Mouse (Mus musculus) neural tube, embryonic 14.5 days (tissue): Measurements from ENCODE around the gene Plxna4. TPM values are rescaled to one million over a fixed set of nuclear protein-coding genes. Genes with fewer than 3 reads are reported as not detected.
A peak's percentile ranks its signal among the peaks of the same experiment; 100 is the strongest.

Experiments used
- ATAC-seq: fragments of 200-750 bp; cut with Nextera tagmentation; 2 replicates; pipeline ENCODE4 v1.8.0; 2017; ENCODE audit warnings: low read depth, mild to moderate bottlenecking, moderate TSS enrichment, moderate library complexity
- H3K27ac ChIP-seq: fragments of 300-500 bp; sonication (generic); 2 replicates; pipeline ENCODE4 v1.5.1; 2014; ENCODE audit warnings: low read depth, mild to moderate bottlenecking, control low read depth, low read length, moderate library complexity, mixed read lengths
- H3K27me3 ChIP-seq: fragments of 300-500 bp; sonication (generic); 2 replicates; pipeline ENCODE4 v1.6.1; 2014; ENCODE audit warnings: low read length; ENCODE audit not compliant: control insufficient read depth, insufficient read depth
- H3K36me3 ChIP-seq: fragments of 300-500 bp; sonication (generic); 2 replicates; pipeline ENCODE4 v1.6.1; 2014; ENCODE audit warnings: low read length, mixed read lengths; ENCODE audit not compliant: control insufficient read depth, insufficient read depth
- H3K4me1 ChIP-seq: fragments of 300-500 bp; sonication (generic); 2 replicates; pipeline ENCODE4 v1.6.1; 2014; ENCODE audit warnings: low read length; ENCODE audit not compliant: control insufficient read depth, insufficient read depth
- H3K4me2 ChIP-seq: fragments of 300-500 bp; sonication (generic); 2 replicates; pipeline ENCODE4 v1.6.1; 2014; ENCODE audit warnings: mild to moderate bottlenecking, low read depth, low read length, control low read depth
- H3K4me3 ChIP-seq: fragments of 300-500 bp; sonication (generic); 2 replicates; pipeline ENCODE4 v1.5.1; 2014; ENCODE audit warnings: low read depth, low read length, control low read depth, mixed read lengths
- H3K9ac ChIP-seq: fragments of 300-500 bp; sonication (generic); replicated peaks from 2 replicates; pipeline ENCODE4 v1.6.1; 2014; ENCODE audit warnings: low read depth, mild to moderate bottlenecking, control low read depth, low read length, mixed read lengths
- H3K9me3 ChIP-seq: fragments of 300-500 bp; sonication (generic); 2 replicates; pipeline ENCODE4 v1.6.1; 2016; ENCODE audit warnings: low read length; ENCODE audit not compliant: control insufficient read depth
- WGBS: fragments of 180-500 bp; shearing (Covaris S2); extraction: QIAGEN DNeasy Blood & Tissue Kit; methylation state at CpG from one replicate; pipeline ENCODE4 v1.1.7; 2014; 5-methylcytosine and 5-hydroxymethylcytosine counted together
- polyA plus RNA-seq: library from polyadenylated mRNA; unstranded; fragments of >200 nt; fragmentation: Nextera tagmentation; extraction: Ambion mirVana; gene quantifications from 2 replicates; pipeline ENCODE4 v1.2.1, GENCODE M21; 2014

The Plxna4 gene
- polyA plus RNA-seq, 1 experiment from 2014 or later, result 25.1 TPM

- ATAC-seq, result peak; percentile 70
- H3K27me3 ChIP-seq, result no peaks in the 10 kb centered on the region
- H3K27ac ChIP-seq, result no peak overlapping the region
- peaks cover 3% of the 10 kb centered on the region; the same call in 1 of the 2 replicates for H3K4me1 ChIP-seq
- WGBS, result 44% methylated on average over 4 of the region's 4 CpGs
- no peaks in the 10 kb centered on the region for H3K9me3 ChIP-seq
- H3K4me2 ChIP-seq, result no peak overlapping the region
- H3K36me3 ChIP-seq, result peaks cover 11% of the 10 kb centered on the region
- H3K4me3 ChIP-seq, result no peak overlapping the region
- H3K9ac ChIP-seq, result no peak overlapping the region
Observed at GRCm38 (mm10) chr6:32153170-32153569, 434.8 kb downstream of the Plxna4 start.

- 92% methylated on average over 4 of the region's 4 CpGs for WGBS
- no peak for ATAC-seq
- H3K4me3 ChIP-seq, result no peak overlapping the region
- peaks cover 3% of the 10 kb centered on the region; the same call in 1 of the 2 replicates for H3K4me1 ChIP-seq
- H3K4me2 ChIP-seq, result no peak overlapping the region
- no peaks in the 10 kb centered on the region for H3K27me3 ChIP-seq
- H3K36me3 ChIP-seq, result 0 out of 2 replicates have a peak, but pooled peaks cover 7% of the 10 kb centered on the region
- H3K27ac ChIP-seq, result no peak overlapping the region
- H3K9me3 ChIP-seq, result no peaks in the 10 kb centered on the region
- H3K9ac ChIP-seq, result no peak overlapping the region
Observed at GRCm38 (mm10) chr6:32150836-32151235, 437.2 kb downstream of the Plxna4 start.

DNA sequence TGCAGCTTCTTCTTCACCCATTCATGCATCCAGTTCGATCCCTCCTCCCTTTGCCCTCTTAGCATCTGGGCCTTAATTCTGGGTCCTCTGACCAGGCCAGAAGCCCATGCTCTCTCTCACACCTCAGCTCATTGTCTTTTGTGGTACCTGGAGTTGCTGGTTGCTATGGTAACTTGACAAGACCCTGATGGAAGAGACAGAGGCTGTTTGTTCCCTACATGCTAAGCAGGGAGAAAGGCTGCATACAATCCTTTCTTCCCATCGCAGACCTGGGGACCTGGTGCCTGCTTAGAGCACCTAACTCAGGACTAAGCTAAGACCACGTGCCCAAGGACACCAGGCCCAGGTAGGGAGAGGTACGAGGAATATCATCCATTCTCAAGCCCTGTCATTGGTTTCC lies 443.2 kb downstream of the Plxna4 start:
- H3K27ac ChIP-seq, result no peak overlapping the region
- no peak overlapping the region for H3K4me2 ChIP-seq
- H3K4me1 ChIP-seq, result no peaks in the 10 kb centered on the region
- H3K27me3 ChIP-seq, result no peaks in the 10 kb centered on the region
- H3K9ac ChIP-seq, result no peak overlapping the region
- 81% methylated on average over 4 of the region's 4 CpGs for WGBS
- H3K9me3 ChIP-seq, result no peaks in the 10 kb centered on the region
- 0 out of 2 replicates have a peak, but pooled peaks cover 7% of the 10 kb centered on the region for H3K36me3 ChIP-seq
- ATAC-seq, result no peak
- H3K4me3 ChIP-seq, result no peak overlapping the region

- H3K4me2 ChIP-seq, result no peak overlapping the region
- ATAC-seq, result no peak
- H3K36me3 ChIP-seq, result no peaks in the 10 kb centered on the region
- H3K27me3 ChIP-seq, result no peaks in the 10 kb centered on the region
- no peaks in the 10 kb centered on the region for H3K4me1 ChIP-seq
- no peaks in the 10 kb centered on the region for H3K9me3 ChIP-seq
- H3K9ac ChIP-seq, result no peak overlapping the region
- 82% methylated on average over 3 of the region's 3 CpGs for WGBS
- no peak overlapping the region for H3K27ac ChIP-seq
- H3K4me3 ChIP-seq, result no peak overlapping the region
Observed at GRCm38 (mm10) chr6:32139537-32139936, 448.5 kb downstream of the Plxna4 start.

- H3K4me3 ChIP-seq, result no peak overlapping the region
- H3K4me1 ChIP-seq, result no peaks in the 10 kb centered on the region
- no peak overlapping the region for H3K4me2 ChIP-seq
- H3K27ac ChIP-seq, result no peak overlapping the region
- no peaks in the 10 kb centered on the region for H3K9me3 ChIP-seq
- H3K36me3 ChIP-seq, result no peaks in the 10 kb centered on the region
- WGBS, result 68% methylated on average over 6 of the region's 6 CpGs
- no peak for ATAC-seq
- 0 out of 2 replicates have a peak overlapping the region, but pooled peaks have one; percentile 13 for H3K9ac ChIP-seq
- H3K27me3 ChIP-seq, result no peaks in the 10 kb centered on the region
Observed at GRCm38 (mm10) chr6:32126914-32127313, 461.1 kb downstream of the Plxna4 start.

GRCm38 (mm10) chr6:32122584-32123265 lies 465.3 kb downstream of the Plxna4 start:
- Histone ChIP-seq H3K36me3 (no peaks in the 10 kb centered on the region), H3K9ac (no peak overlapping the region), H3K27ac (no peak overlapping the region), H3K4me1 (no peaks in the 10 kb centered on the region), H3K27me3 (no peaks in the 10 kb centered on the region), H3K4me2 (no peak overlapping the region), H3K9me3 (no peaks in the 10 kb centered on the region), H3K4me3 (no peak overlapping the region)
- ATAC-seq, result no peak
- WGBS, result 85% methylated on average over 4 of the region's 4 CpGs

DNA sequence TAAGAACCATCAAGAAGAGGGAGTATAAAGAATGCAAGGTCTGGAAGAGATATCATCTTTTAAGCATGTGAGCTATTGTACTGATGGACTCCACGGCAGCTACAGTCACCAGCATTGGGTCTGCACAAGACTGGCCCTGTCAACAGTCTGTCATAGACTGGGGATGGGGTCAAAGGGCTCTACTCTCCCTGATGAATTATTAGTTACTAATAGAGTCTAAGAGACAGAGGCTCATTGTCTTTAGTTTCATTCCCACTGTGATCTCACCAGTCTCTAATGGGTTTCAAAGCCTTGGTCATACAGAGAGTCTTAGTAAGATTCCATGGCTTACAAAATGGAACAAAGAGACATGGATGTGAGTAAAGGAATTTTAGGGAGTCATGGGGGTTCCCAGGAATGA lies 467.1 kb downstream of the Plxna4 start:
- H3K4me2 ChIP-seq, result no peak overlapping the region
- H3K4me1 ChIP-seq, result no peaks in the 10 kb centered on the region
- H3K4me3 ChIP-seq, result no peak overlapping the region
- H3K9ac ChIP-seq, result no peak overlapping the region
- H3K27ac ChIP-seq, result no peak overlapping the region
- ATAC-seq, result no peak
- H3K27me3 ChIP-seq, result no peaks in the 10 kb centered on the region
- H3K9me3 ChIP-seq, result no peaks in the 10 kb centered on the region
- no peaks in the 10 kb centered on the region for H3K36me3 ChIP-seq
- WGBS, result 58% methylated on average over 1 of the region's 1 CpGs

DNA sequence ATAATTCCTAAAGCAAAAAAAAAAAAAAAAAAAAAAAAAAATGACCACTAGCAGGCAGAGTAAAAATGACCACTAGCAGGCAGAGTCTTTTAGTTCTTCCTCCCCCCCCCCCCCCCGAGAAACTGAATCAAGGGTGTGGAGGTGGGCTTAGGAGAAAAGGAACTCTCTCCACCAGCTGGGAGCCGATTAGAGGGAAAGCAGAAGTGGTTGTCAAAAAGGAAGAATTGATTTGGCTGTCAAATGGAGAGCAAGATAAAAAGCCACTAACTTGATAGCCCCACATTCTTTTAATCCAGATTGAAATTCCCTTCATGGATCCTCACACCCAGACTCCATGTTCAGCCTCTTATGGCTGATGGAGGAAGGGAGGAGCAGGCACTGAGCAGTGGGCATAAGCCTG lies 478.8 kb downstream of the Plxna4 start:
- Histone ChIP-seq H3K27ac (no peak overlapping the region), H3K36me3 (no peaks in the 10 kb centered on the region), H3K9ac (no peak overlapping the region), H3K4me2 (no peak overlapping the region), H3K4me3 (no peak overlapping the region), H3K27me3 (no peaks in the 10 kb centered on the region), H3K9me3 (no peaks in the 10 kb centered on the region), H3K4me1 (no peaks in the 10 kb centered on the region)
- no peak for ATAC-seq
- WGBS, result 68% methylated on average over 2 of the region's 2 CpGs

DNA sequence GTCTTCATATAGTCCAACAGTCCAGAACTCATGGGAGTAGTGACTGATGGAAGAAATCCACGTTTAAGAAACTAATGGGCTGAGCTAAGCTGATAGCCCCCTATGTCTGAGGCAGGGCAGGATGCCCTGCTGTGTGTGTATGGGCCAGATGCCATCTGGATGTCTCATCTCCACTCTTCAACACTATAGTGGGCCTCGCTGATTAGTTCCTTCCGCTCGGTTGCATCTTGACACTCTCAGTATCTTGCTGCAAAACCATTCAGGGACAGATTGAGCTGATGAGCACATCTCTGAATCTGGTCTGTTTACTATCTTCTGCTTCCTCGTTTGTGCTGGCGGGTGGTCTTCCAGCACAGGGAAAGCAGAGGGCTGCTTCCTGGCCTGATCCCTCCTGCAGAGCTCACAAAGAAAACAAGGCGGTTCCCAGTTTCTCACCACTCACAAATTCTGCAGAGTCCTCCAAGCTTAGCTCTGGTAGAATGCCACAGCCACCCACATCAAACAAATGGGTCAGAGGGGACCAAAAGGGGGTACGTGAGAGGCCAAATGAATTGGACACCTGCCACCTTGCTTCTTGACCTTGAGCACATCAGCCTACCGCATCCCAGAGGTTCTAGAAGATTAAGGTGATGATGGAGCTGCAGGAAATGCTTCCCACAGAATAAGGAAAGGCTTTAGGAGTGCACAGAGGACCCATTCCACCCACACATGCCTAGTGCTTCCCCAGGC lies 482.3 kb downstream of the Plxna4 start:
- H3K27ac ChIP-seq, result no peak overlapping the region

More for the DNA sequence above, 482.3 kb downstream of the Plxna4 start:
- ATAC-seq, result no peak
- H3K36me3 ChIP-seq, result no peaks in the 10 kb centered on the region
- WGBS, result 45% methylated on average over 9 of the region's 9 CpGs
- H3K4me2 ChIP-seq, result no peak overlapping the region
- no peaks in the 10 kb centered on the region for H3K27me3 ChIP-seq
- H3K9ac ChIP-seq, result no peak overlapping the region
- no peak overlapping the region for H3K4me3 ChIP-seq
- no peaks in the 10 kb centered on the region for H3K9me3 ChIP-seq
- no peaks in the 10 kb centered on the region for H3K4me1 ChIP-seq
